Mouse (Mus musculus) liver, postnatal 0 days (tissue): ENCODE results near the gene Dnah2. TPM values are rescaled to one million over a fixed set of nuclear protein-coding genes. Genes with fewer than 3 reads are reported as not detected.
"Not testable (repeated sequence)": the region's sequence is repeated elsewhere in the genome, so short reads cannot be mapped to it uniquely, and the experiment has no call there.

Source experiments
- ATAC-seq: fragments of 200-750 bp; cut with Nextera tagmentation; 2 replicates; pipeline ENCODE4 v1.8.0; 2017; ENCODE audit warnings: mild to moderate bottlenecking, moderate library complexity
- DNase-seq: peaks from one replicate; pipeline ENCODE4 v3.0.0-alpha.2; 2016
- H3K27ac ChIP-seq: fragments of 300-500 bp; sonication (generic); 2 replicates; pipeline ENCODE4 v1.5.1; 2014; ENCODE audit warnings: antibody characterized with exemption, moderate library complexity, mild to moderate bottlenecking, low read depth
- H3K27me3 ChIP-seq: fragments of 300-500 bp; sonication (generic); 2 replicates; pipeline ENCODE4 v1.6.1; 2014; ENCODE audit warnings: low read length, control low read depth, mixed read lengths; ENCODE audit not compliant: insufficient read depth
- H3K36me3 ChIP-seq: fragments of 300-500 bp; sonication (generic); replicated peaks from 2 replicates; pipeline ENCODE4 v1.6.1; 2014; ENCODE audit warnings: mild to moderate bottlenecking, control low read depth, low read length, moderate library complexity, mixed read lengths; ENCODE audit not compliant: insufficient read depth
- H3K4me1 ChIP-seq: fragments of 300-500 bp; sonication (generic); 2 replicates; pipeline ENCODE4 v1.6.1; 2014; ENCODE audit warnings: antibody characterized with exemption, mild to moderate bottlenecking, control low read depth; ENCODE audit not compliant: insufficient read depth
- H3K4me2 ChIP-seq: fragments of 300-500 bp; sonication (generic); 2 replicates; pipeline ENCODE4 v1.6.1; 2014; ENCODE audit warnings: low read depth, mild to moderate bottlenecking, low read length, moderate library complexity, mixed read lengths
- H3K4me3 ChIP-seq: fragments of 300-500 bp; sonication (generic); 2 replicates; pipeline ENCODE4 v1.5.1; 2014; ENCODE audit warnings: low read depth, low read length
- H3K9ac ChIP-seq: fragments of 300-500 bp; sonication (generic); replicated peaks from 2 replicates; pipeline ENCODE4 v1.6.1; 2014; ENCODE audit warnings: mild to moderate bottlenecking, moderate library complexity
- H3K9me3 ChIP-seq: fragments of 300-500 bp; sonication (generic); 2 replicates; pipeline ENCODE4 v1.6.1; 2016; ENCODE audit warnings: mild to moderate bottlenecking, control low read depth, low read length, mixed read lengths
- CTCF ChIP-seq: sonication (generic); IDR thresholded peaks from 2 replicates; pipeline ENCODE4 v1.5.1; 2016; ENCODE audit warnings: antibody characterized with exemption, low read depth
- EP300 ChIP-seq: IDR thresholded peaks from 2 replicates; pipeline ENCODE4 v1.6.1; 2016; ENCODE audit warnings: antibody characterized with exemption, low read depth, mild to moderate bottlenecking
- WGBS: fragments of 180-500 bp; shearing (Covaris S2); extraction: QIAGEN DNeasy Blood & Tissue Kit; methylation state at CpG from one replicate; pipeline ENCODE4 v1.1.7; 2014; ENCODE audit not compliant: insufficient replicate concordance; 5-methylcytosine and 5-hydroxymethylcytosine counted together
- polyA plus RNA-seq: library from polyadenylated mRNA; unstranded; fragments of >200 nt; fragmentation: Nextera tagmentation; extraction: Ambion mirVana; gene quantifications from 2 replicates; pipeline ENCODE4 v1.2.1, GENCODE M21; 2015

Dnah2 gene
- polyA plus RNA-seq, 1 experiment from 2014 or later, result 0.04 TPM

DNA sequence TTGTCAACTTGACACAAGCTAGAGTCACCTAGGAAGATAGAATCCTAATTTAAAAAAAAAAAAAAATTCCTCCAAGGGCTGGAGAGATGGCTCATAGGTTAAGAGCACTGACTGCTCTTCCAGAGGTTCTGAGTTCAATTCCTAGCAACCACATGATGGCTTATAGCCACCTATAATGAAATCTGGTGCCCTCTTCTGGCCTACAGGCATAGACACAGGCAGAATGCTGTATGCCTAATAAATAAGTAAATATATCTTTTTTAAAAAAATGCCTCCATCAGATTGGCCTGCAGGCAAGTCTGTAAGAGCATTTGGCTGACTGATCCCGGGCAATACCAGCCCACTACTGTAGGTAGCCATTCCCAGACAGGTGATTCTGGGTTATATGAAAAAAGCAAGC, 13.9 kb downstream of the Dnah2 start:
- Histone ChIP-seq H3K9me3 (no peaks in the 10 kb centered on the region), H3K36me3 (no peaks in the 10 kb centered on the region), H3K27ac (no peak overlapping the region), H3K27me3 (no peaks in the 10 kb centered on the region), H3K4me1 (peaks cover 4% of the 10 kb centered on the region), H3K9ac (no peak overlapping the region), H3K4me3 (no peak overlapping the region), H3K4me2 (no peak overlapping the region)
- ATAC-seq (no peak), DNase-seq (no peak)
- 60% methylated on average over 1 of the region's 1 CpGs for WGBS
- TF ChIP-seq CTCF (peak; percentile 43), EP300 (no peak)

DNA sequence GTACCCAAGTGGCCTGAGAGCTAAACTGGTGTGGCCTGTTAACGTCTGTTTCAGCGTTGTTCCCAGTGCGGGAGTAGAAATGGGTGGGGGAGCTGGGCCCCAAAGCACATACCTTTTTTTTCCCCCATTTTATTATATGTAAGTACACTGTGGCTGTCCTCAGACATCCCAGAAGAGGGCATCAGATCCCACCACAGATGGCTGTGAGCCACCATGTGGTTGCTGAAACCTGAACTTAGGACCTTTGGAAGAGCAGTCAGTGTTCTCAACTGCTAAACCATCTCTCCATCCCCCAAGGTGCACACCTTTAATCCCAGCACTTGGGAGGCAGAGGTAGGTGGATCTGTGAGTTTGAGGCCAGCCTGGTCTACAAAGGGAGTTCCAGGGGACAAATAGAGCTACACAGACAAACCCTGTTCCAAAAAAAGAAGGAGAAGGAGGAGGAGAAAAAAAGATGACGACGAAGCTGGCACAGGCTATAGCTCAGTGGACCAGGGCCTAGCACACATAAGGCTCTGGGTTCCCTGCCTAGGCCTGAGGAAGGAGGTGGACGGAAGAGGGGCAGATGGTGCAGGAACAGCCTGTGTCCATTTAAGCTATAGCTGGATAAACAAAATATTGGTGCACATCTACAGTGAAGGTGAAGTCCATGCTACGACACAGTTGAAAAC, 16.3 kb downstream of the Dnah2 start:
- Histone ChIP-seq H3K4me3 (no peak overlapping the region), H3K9ac (no peak overlapping the region), H3K27me3 (peaks cover 6% of the 10 kb centered on the region; the same call in 1 of the 2 replicates), H3K27ac (no peak overlapping the region), H3K4me2 (no peak overlapping the region), H3K36me3 (no peaks in the 10 kb centered on the region), H3K9me3 (no peaks in the 10 kb centered on the region), H3K4me1 (no peaks in the 10 kb centered on the region)
- no peak for TF ChIP-seq EP300
- peak; percentile 35 for TF ChIP-seq CTCF
- 76% methylated on average over 7 of the region's 7 CpGs for WGBS
- DNase-seq (no peak), ATAC-seq (no peak)

DNA sequence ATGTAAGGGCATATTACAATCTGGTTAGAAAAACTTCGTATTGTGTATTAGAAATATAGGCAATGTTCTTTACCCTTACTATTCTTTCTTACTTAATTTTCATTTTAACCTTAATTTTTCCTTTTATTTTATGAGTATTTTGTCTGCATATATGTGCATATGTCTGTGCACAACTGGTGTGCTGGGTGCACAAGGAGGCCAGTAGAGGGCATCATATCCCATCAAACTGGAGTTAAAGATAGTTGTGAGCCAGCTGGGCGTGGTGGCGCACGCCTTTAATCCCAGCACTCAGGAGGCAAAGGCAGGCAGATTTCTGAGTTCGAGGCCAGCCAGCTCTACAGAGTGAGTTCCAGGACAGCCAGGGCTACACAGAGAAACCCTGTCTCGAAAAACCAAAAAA, 18.2 kb downstream of the Dnah2 start:
- not testable (repeated sequence) for H3K27ac ChIP-seq, H3K9ac ChIP-seq, ATAC-seq, H3K4me1 ChIP-seq, H3K4me2 ChIP-seq, DNase-seq, H3K4me3 ChIP-seq, H3K9me3 ChIP-seq, H3K27me3 ChIP-seq, H3K36me3 ChIP-seq
- peak; percentile 39 for TF ChIP-seq CTCF
- WGBS, result 79% methylated on average over 6 of the region's 6 CpGs

DNA sequence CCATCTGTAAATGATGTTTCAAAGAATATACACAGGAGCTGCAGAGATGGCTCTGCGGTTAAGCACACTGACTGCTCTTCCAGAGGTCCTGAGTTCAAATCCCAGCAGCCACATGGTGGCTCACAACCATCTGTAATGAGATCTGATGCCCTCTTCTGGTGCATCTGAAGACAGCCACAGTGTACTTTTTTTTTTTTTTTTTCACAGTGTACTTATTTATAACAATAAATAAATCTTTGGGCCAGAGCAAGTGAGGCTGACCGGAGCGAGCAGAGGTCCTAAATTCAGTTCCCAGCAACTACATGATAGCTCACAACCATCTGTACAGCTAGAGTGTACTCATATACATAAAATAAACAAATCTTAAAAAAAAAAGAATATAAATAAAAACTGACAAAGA, 18.6 kb downstream of the Dnah2 start:
- not testable (repeated sequence) for DNase-seq, H3K27ac ChIP-seq, H3K9me3 ChIP-seq, H3K27me3 ChIP-seq, H3K9ac ChIP-seq, H3K4me1 ChIP-seq, H3K36me3 ChIP-seq, H3K4me2 ChIP-seq, H3K4me3 ChIP-seq, ATAC-seq
- WGBS, result 91% methylated on average over 3 of the region's 3 CpGs

DNA sequence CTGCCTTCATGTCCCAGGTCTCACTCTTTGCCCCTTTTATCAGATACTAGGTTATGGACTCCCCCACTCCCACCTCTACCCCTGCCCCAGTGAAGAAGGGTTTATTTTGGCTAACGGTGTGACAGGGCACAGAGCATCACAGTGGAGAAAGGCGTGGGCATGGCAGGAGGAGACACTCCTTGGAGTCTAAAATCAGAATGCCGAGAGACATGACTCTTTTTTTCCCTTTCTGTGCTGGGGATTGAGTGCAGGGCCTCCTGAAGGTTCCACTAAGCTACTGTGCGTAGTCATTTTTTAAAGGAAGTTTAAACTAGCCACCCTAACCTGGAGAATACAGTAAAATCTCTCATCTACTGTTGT, 20.9 kb downstream of the Dnah2 start:
- Histone ChIP-seq H3K9me3 (no peaks in the 10 kb centered on the region), H3K36me3 (no peaks in the 10 kb centered on the region), H3K4me3 (no peak overlapping the region), H3K9ac (no peak overlapping the region), H3K4me1 (no peaks in the 10 kb centered on the region), H3K4me2 (no peak overlapping the region), H3K27ac (no peak overlapping the region), H3K27me3 (peaks cover 6% of the 10 kb centered on the region; the same call in 1 of the 2 replicates)
- ATAC-seq (no peak), DNase-seq (no peak)
- TF ChIP-seq CTCF (no peak), EP300 (no peak)
- WGBS, result 82% methylated on average over 4 of the region's 4 CpGs

DNA sequence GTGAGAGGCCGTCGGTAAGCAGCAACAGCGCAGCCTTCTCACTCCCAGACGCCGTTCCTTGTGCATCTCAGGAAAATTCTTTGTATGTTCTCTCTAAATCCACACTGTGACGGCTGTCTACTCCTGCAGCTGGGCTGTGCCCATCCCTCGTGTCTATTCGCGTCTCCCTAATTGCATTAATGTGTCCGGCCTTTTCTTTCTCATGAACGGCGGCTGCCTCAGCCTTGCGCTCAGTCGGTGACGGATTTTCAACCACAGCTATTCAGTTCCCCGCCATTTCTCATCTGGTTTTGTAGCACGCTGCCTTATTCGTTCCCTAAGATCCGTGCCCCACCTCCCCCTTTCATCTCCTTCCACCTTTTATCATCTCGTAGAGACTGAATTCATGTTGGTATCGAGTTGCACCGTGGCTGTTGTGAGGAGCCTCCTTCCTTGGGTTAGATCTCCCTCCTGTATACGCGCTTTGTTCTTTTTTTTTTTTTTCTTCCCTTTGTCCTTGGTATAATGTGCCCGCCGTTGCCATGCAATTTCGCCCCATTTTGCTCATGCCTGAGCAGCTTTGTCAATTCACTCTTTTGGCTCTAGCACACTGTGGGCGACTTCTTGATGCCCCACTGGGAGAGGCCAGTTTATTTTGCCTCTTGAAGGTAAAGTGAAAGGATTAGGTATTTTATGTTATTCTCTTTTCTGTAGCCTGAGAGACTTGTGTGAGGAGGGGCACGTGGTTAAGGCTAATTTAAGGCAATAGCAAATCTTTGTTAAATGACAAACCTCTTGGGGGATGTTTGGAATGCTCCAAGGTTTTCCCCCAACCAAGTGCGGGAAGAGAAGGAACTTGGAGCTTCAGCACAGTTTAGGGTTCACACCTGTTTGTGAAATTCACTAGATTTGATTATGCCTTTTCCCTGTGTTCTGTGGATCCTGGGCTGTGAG, 21.5 kb downstream of the Dnah2 start:
- peak overlapping the region; percentile 18; the same call in 1 of the 2 replicates for H3K4me2 ChIP-seq
- no peak overlapping the region for H3K9ac ChIP-seq
- peaks cover 6% of the 10 kb centered on the region; the same call in 1 of the 2 replicates for H3K27me3 ChIP-seq
- WGBS, result 23% methylated on average over 30 of the region's 30 CpGs
- TF ChIP-seq CTCF (no peak), EP300 (no peak)
- H3K9me3 ChIP-seq, result no peaks in the 10 kb centered on the region
- no peak for DNase-seq
- no peak overlapping the region for H3K4me3 ChIP-seq
- no peak for ATAC-seq
- H3K36me3 ChIP-seq, result no peaks in the 10 kb centered on the region
- no peaks in the 10 kb centered on the region for H3K4me1 ChIP-seq
- no peak overlapping the region for H3K27ac ChIP-seq
